Mouse (Mus musculus): ENCODE measurements at regions not wholly inside any gene's neighbourhood (a gene's known extent, or its start where the extent isn't known, plus 50 kb on each side); places are given as distances from the start of the nearest gene placed in this dataset.

GRCm38 (mm10) chr3:18706356-18706755 lies 758.1 kb downstream of the Cypt12 start:
- DNase-seq (ENCODE audit: low spot score) (no peak), ATAC-seq (ENCODE audit: low FRiP score, low read depth) (no peak)
- Histone ChIP-seq H3K4me3 (replicated peaks; ENCODE audit: low read length) (no peak overlapping the region), H3K9me3 (ENCODE audit: control insufficient read depth, low read length) (no peaks in the 10 kb centered on the region), H3K9ac (ENCODE audit: low read depth, low read length, severe bottlenecking) (no peak overlapping the region), H3K27ac (replicated peaks; ENCODE audit: low read depth, low read length) (no peak overlapping the region), H3K4me2 (replicated peaks; ENCODE audit: low read depth, low read length, severe bottlenecking) (no peak overlapping the region), H3K36me3 (ENCODE audit: control insufficient read depth, insufficient read depth, low read length) (no peaks in the 10 kb centered on the region), H3K4me1 (ENCODE audit: control insufficient read depth, insufficient read depth, low read length) (no peaks in the 10 kb centered on the region), H3K27me3 (ENCODE audit: control insufficient read depth, insufficient read depth, low read length) (no peaks in the 10 kb centered on the region)
- no peak for TF ChIP-seq POLR2A (IDR thresholded peaks at IDR 0.05; ENCODE audit: borderline replicate concordance, extremely low read depth, insufficient read depth, insufficient read length)

- 90% methylated on average over 3 of the region's 3 CpGs for WGBS
- no peaks in the 10 kb centered on the region for H3K36me3 ChIP-seq (ENCODE audit: control insufficient read depth, insufficient read depth, low read length)
- H3K27me3 ChIP-seq (ENCODE audit: control insufficient read depth, insufficient read depth, low read length) = no peaks in the 10 kb centered on the region
- H3K4me2 ChIP-seq (replicated peaks; ENCODE audit: low read depth, low read length, severe bottlenecking) = no peak overlapping the region
- H3K4me1 ChIP-seq (ENCODE audit: control insufficient read depth, insufficient read depth, low read length) = no peaks in the 10 kb centered on the region
- no peak overlapping the region for H3K27ac ChIP-seq (replicated peaks; ENCODE audit: low read depth, low read length)
- DNase-seq (ENCODE audit: low spot score) (no peak), ATAC-seq (ENCODE audit: low FRiP score, low read depth) (no peak)
- H3K9me3 ChIP-seq (ENCODE audit: control insufficient read depth, low read length) = no peaks in the 10 kb centered on the region
- no peak for TF ChIP-seq POLR2A (IDR thresholded peaks at IDR 0.05; ENCODE audit: borderline replicate concordance, extremely low read depth, insufficient read depth, insufficient read length)
- H3K9ac ChIP-seq (ENCODE audit: low read depth, low read length, severe bottlenecking) = no peak overlapping the region
- H3K4me3 ChIP-seq (replicated peaks; ENCODE audit: low read length) = no peak overlapping the region
Observed at GRCm38 (mm10) chr3:18707730-18708129, 759.5 kb downstream of the Cypt12 start.

GRCm38 (mm10) chr3:18711661-18712060 lies 763.5 kb downstream of the Cypt12 start:
- DNase-seq (ENCODE audit: low spot score) (no peak), ATAC-seq (ENCODE audit: low FRiP score, low read depth) (no peak)
- no peak for TF ChIP-seq POLR2A (IDR thresholded peaks at IDR 0.05; ENCODE audit: borderline replicate concordance, extremely low read depth, insufficient read depth, insufficient read length)
- 27% methylated on average over 1 of the region's 1 CpGs for WGBS
- Histone ChIP-seq H3K9me3 (ENCODE audit: control insufficient read depth, low read length) (no peaks in the 10 kb centered on the region), H3K9ac (ENCODE audit: low read depth, low read length, severe bottlenecking) (no peak overlapping the region), H3K4me3 (replicated peaks; ENCODE audit: low read length) (no peak overlapping the region), H3K27ac (replicated peaks; ENCODE audit: low read depth, low read length) (no peak overlapping the region), H3K27me3 (ENCODE audit: control insufficient read depth, insufficient read depth, low read length) (no peaks in the 10 kb centered on the region), H3K36me3 (ENCODE audit: control insufficient read depth, insufficient read depth, low read length) (no peaks in the 10 kb centered on the region), H3K4me1 (ENCODE audit: control insufficient read depth, insufficient read depth, low read length) (no peaks in the 10 kb centered on the region), H3K4me2 (replicated peaks; ENCODE audit: low read depth, low read length, severe bottlenecking) (no peak overlapping the region)

- no peaks in the 10 kb centered on the region for H3K9me3 ChIP-seq (ENCODE audit: control insufficient read depth, low read length)
- no peak for ATAC-seq (ENCODE audit: low FRiP score, low read depth)
Observed at GRCm38 (mm10) chr3:18713986-18714385, 765.8 kb downstream of the Cypt12 start.

GRCm38 (mm10) chr3:18714968-18715630 lies 766.9 kb downstream of the Cypt12 start:
- WGBS = 79% methylated on average over 9 of the region's 9 CpGs
- ATAC-seq (ENCODE audit: low FRiP score, low read depth) = no peak
- no peaks in the 10 kb centered on the region for H3K9me3 ChIP-seq (ENCODE audit: control insufficient read depth, low read length)

More at GRCm38 (mm10) chr3:18713986-18714385, 765.8 kb downstream of the Cypt12 start:
- Histone ChIP-seq H3K9ac (ENCODE audit: low read depth, low read length, severe bottlenecking) (no peak overlapping the region), H3K36me3 (ENCODE audit: control insufficient read depth, insufficient read depth, low read length) (no peaks in the 10 kb centered on the region), H3K4me2 (replicated peaks; ENCODE audit: low read depth, low read length, severe bottlenecking) (no peak overlapping the region), H3K27me3 (ENCODE audit: control insufficient read depth, insufficient read depth, low read length) (no peaks in the 10 kb centered on the region), H3K4me3 (replicated peaks; ENCODE audit: low read length) (no peak overlapping the region), H3K27ac (replicated peaks; ENCODE audit: low read depth, low read length) (no peak overlapping the region), H3K4me1 (ENCODE audit: control insufficient read depth, insufficient read depth, low read length) (no peaks in the 10 kb centered on the region)
- TF ChIP-seq POLR2A (IDR thresholded peaks at IDR 0.05; ENCODE audit: borderline replicate concordance, extremely low read depth, insufficient read depth, insufficient read length) = no peak
- 52% methylated on average over 7 of the region's 7 CpGs for WGBS
- no peak for DNase-seq (ENCODE audit: low spot score)

More at GRCm38 (mm10) chr3:18714968-18715630, 766.9 kb downstream of the Cypt12 start:
- Histone ChIP-seq H3K4me3 (replicated peaks; ENCODE audit: low read length) (no peak overlapping the region), H3K4me1 (ENCODE audit: control insufficient read depth, insufficient read depth, low read length) (no peaks in the 10 kb centered on the region), H3K27ac (replicated peaks; ENCODE audit: low read depth, low read length) (no peak overlapping the region), H3K9ac (ENCODE audit: low read depth, low read length, severe bottlenecking) (no peak overlapping the region), H3K4me2 (replicated peaks; ENCODE audit: low read depth, low read length, severe bottlenecking) (no peak overlapping the region), H3K36me3 (ENCODE audit: control insufficient read depth, insufficient read depth, low read length) (no peaks in the 10 kb centered on the region), H3K27me3 (ENCODE audit: control insufficient read depth, insufficient read depth, low read length) (no peaks in the 10 kb centered on the region)
- DNase-seq (ENCODE audit: low spot score) = no peak
- no peak for TF ChIP-seq POLR2A (IDR thresholded peaks at IDR 0.05; ENCODE audit: borderline replicate concordance, extremely low read depth, insufficient read depth, insufficient read length)

All from limb, embryonic 14.5 days (tissue).